In the genomic region with DNA sequence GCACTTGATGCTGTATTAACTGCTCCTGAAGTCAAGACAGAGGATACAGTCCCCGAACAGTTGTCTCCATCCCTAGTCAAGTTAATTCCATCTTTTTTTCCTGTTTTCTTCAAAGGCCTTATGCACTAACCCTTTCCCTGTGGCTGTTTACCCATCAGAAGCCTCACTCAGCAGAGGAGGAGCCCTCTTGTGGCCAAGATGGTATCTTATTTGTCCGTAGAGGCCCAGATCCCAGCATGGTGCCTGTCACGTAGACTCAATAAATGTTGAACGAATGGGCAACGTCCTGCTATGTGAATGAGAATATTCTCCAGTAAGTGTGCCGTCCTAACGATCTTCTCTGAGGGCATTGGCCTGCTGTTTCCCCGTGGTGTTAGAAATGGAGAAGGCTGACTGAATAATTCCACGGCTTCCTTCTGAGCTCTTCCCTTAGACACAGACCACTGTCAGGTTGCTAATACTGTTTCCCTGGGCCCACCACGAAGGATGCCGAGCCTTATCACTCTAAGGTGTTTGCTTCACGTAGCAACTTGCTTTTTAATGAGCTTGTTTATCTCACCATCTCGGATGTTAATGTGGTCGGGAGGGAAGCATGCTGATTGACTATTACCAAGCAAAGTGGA, we compare ENCODE assay signal across 9 mouse cellular contexts.
DNase-seq lines count a peak whose midpoint lies in the region; ATAC-seq and TF ChIP-seq lines count a peak whose summit lies in the region.
"Had no signal": no experiment of that assay in that cellular context is flagged by ENCODE, and none has a peak within 500 bp of the region (broad histone marks: within the 10 kb centered on the region; RNA-seq: fewer than 3 reads in every experiment).

No protein-coding gene starts in this region.

- H3K79me2 ChIP-seq in CH12.LX (replicated peaks; ENCODE audit: control insufficient read depth, extremely low read depth, insufficient read depth, poor library complexity, severe bottlenecking), result no peaks in the 10 kb centered on the region

- no peak overlapping the region for H3K27ac ChIP-seq in hindbrain, embryonic 14.5 days
- H3K27ac ChIP-seq in hindbrain, embryonic 13.5 days, result no peak overlapping the region
- no peak overlapping the region for H3K27ac ChIP-seq in CH12.LX (ENCODE audit: insufficient read depth, low read depth)
- H3K27ac ChIP-seq in bone marrow, adult 2 months (ENCODE audit: control insufficient read depth, insufficient read depth, low read depth, low read length, poor library complexity), result no peak overlapping the region
- H3K27ac ChIP-seq in lung, postnatal 0 days (ENCODE audit: low read length), result no peak overlapping the region
- H3K27ac ChIP-seq: lung, embryonic 15.5 days had no signal

- 45% methylated on average over 14 of the region's 14 CpGs for WGBS in hindbrain, embryonic 14.5 days
- 46% methylated on average over 14 of the region's 14 CpGs for WGBS in hindbrain, embryonic 13.5 days
- WGBS in bone marrow, adult 2 months, result 66% methylated on average over 14 of the region's 14 CpGs
- 55% methylated on average over 14 of the region's 14 CpGs for WGBS in lung, postnatal 0 days

- H3K9me3 ChIP-seq in hindbrain, embryonic 14.5 days (ENCODE audit: control insufficient read depth, low read length), result no peaks in the 10 kb centered on the region
- no peaks in the 10 kb centered on the region for H3K9me3 ChIP-seq in hindbrain, embryonic 13.5 days
- no peaks in the 10 kb centered on the region for H3K9me3 ChIP-seq in CH12.LX (replicated peaks; ENCODE audit: low read length)
- no peaks in the 10 kb centered on the region for H3K9me3 ChIP-seq in lung, postnatal 0 days (ENCODE audit: low read length)
- H3K9me3 ChIP-seq: lung, embryonic 15.5 days had no signal

- dilution Hi-C loops in CH12.LX (cut with MboI; ENCODE audit: extremely low pct_ligation_motif_present, extremely low pct_unique_long_range_greater_than_20kb, low sequenced_read_pairs), result no loop called here

- ATAC-seq in hindbrain, embryonic 14.5 days (ENCODE audit: low FRiP score), result no peak
- no peak for ATAC-seq in hindbrain, embryonic 13.5 days (ENCODE audit: low FRiP score)
- no peak for ATAC-seq in lung, postnatal 0 days

- H3K9ac ChIP-seq in hindbrain, embryonic 14.5 days, result no peak overlapping the region
- H3K9ac ChIP-seq in hindbrain, embryonic 13.5 days, result no peak overlapping the region
- no peak overlapping the region for H3K9ac ChIP-seq in CH12.LX (ENCODE audit: insufficient read depth, low read depth)
- H3K9ac ChIP-seq in lung, postnatal 0 days (replicated peaks; ENCODE audit: low read depth), result no peak overlapping the region
- H3K9ac ChIP-seq: lung, embryonic 15.5 days had no signal

- no peak for TF ChIP-seq EP300 in CH12.LX (IDR thresholded peaks at IDR 0.05; ENCODE audit: low read length)
- no peak for TF ChIP-seq EP300 in lung, postnatal 0 days (IDR thresholded peaks at IDR 0.05)

- no peaks in the 10 kb centered on the region for H3K36me3 ChIP-seq in hindbrain, embryonic 14.5 days (replicated peaks; ENCODE audit: control insufficient read depth, insufficient read depth)
- no peaks in the 10 kb centered on the region for H3K36me3 ChIP-seq in hindbrain, embryonic 13.5 days
- no peaks in the 10 kb centered on the region for H3K36me3 ChIP-seq in CH12.LX (replicated peaks in 1 of 2; ENCODE audit: control insufficient read depth in 1 of 2, insufficient read depth in 1 of 2, low read length in 1 of 2)
- no peaks in the 10 kb centered on the region for H3K36me3 ChIP-seq in lung, postnatal 0 days (ENCODE audit: insufficient read depth, low read length)
- H3K36me3 ChIP-seq: lung, embryonic 15.5 days had no signal

- in situ Hi-C loops in CH12.LX (cut with MboI; ENCODE audit: low pct_ligation_motif_present, low pct_unique_long_range_greater_than_20kb, low sequenced_read_pairs), result no loop called here

- H3K27me3 ChIP-seq in hindbrain, embryonic 14.5 days (ENCODE audit: control insufficient read depth, insufficient read depth, low read length), result no peaks in the 10 kb centered on the region
- no peaks in the 10 kb centered on the region for H3K27me3 ChIP-seq in hindbrain, embryonic 13.5 days
- H3K27me3 ChIP-seq in CH12.LX (replicated peaks), result no peaks in the 10 kb centered on the region
- H3K27me3 ChIP-seq in lung, postnatal 0 days (replicated peaks; ENCODE audit: insufficient read depth, low read length), result no peaks in the 10 kb centered on the region
- H3K27me3 ChIP-seq: lung, embryonic 15.5 days had no signal

- no peak overlapping the region for H3K4me2 ChIP-seq in hindbrain, embryonic 14.5 days (replicated peaks)
- no peak overlapping the region for H3K4me2 ChIP-seq in hindbrain, embryonic 13.5 days
- H3K4me2 ChIP-seq in CH12.LX (ENCODE audit: insufficient read depth, low read depth, poor library complexity, severe bottlenecking), result no peak overlapping the region
- no peak overlapping the region for H3K4me2 ChIP-seq in lung, postnatal 0 days (replicated peaks; ENCODE audit: low read depth, low read length)
- H3K4me2 ChIP-seq: lung, embryonic 15.5 days had no signal

- DNase-seq in hindbrain, embryonic 14.5 days (ENCODE audit: low spot score), result peak; percentile 44
- no peak for DNase-seq in CH12.LX (ENCODE audit: extremely low read depth)
- DNase-seq in embryo, embryonic 9.5 days (ENCODE audit: extremely low spot score), result peak; percentile 12
- DNase-seq in yolk sac, embryonic 10.5 days (ENCODE audit: low spot score), result no peak
- no peak for DNase-seq in lung, postnatal 0 days (ENCODE audit: low spot score)
- DNase-seq in spleen, adult 12 weeks (ENCODE audit: low spot score), result no peak

- peak in 1 of 2 experiments; percentile 65; a peak in 3 of 4 replicates for TF ChIP-seq CTCF in CH12.LX (conservative IDR thresholded peaks at IDR 0.05 in 1 of 2, IDR thresholded peaks at IDR 0.05 in 1 of 2; ENCODE audit: low read depth in 2 of 2, low read length in 2 of 2)
- peak; percentile 17; the same call in 1 of the 2 replicates for TF ChIP-seq CTCF in bone marrow, adult 2 months (IDR thresholded peaks at IDR 0.05; ENCODE audit: control insufficient read depth, insufficient read depth, low read length)
- no peak; the same call in 1 of the 2 replicates for TF ChIP-seq CTCF in lung, postnatal 0 days (IDR thresholded peaks at IDR 0.05)

- peak; percentile 14 for TF ChIP-seq RAD21 in CH12.LX (IDR thresholded peaks at IDR 0.05; ENCODE audit: low read depth, low read length)

- TF ChIP-seq POLR2A in CH12.LX (IDR thresholded peaks at IDR 0.05; ENCODE audit: low read depth, low read length), result no peak
- TF ChIP-seq POLR2A in bone marrow, adult 2 months (IDR thresholded peaks at IDR 0.05; ENCODE audit: borderline replicate concordance, control insufficient read depth, low read depth, low read length), result no peak

- no peaks in the 10 kb centered on the region for H3K4me1 ChIP-seq in hindbrain, embryonic 14.5 days (replicated peaks; ENCODE audit: control insufficient read depth, insufficient read depth, low read length)
- H3K4me1 ChIP-seq in hindbrain, embryonic 13.5 days (replicated peaks), result peaks cover 14% of the 10 kb centered on the region; the same call in 1 of the 2 replicates
- peaks cover 0 to 5% of the 10 kb centered on the region in 2 experiments; a peak in 2 of 4 replicates for H3K4me1 ChIP-seq in CH12.LX (ENCODE audit: control insufficient read depth in 1 of 2, insufficient read depth in 2 of 2)
- peaks cover 3% of the 10 kb centered on the region for H3K4me1 ChIP-seq in bone marrow, adult 2 months (ENCODE audit: control insufficient read depth, insufficient read depth, low read length)
- no peaks in the 10 kb centered on the region for H3K4me1 ChIP-seq in lung, postnatal 0 days (ENCODE audit: insufficient read depth, low read depth, low read length)
- H3K4me1 ChIP-seq: lung, embryonic 15.5 days had no signal

- no peak overlapping the region for H3K4me3 ChIP-seq in hindbrain, embryonic 14.5 days (replicated peaks; ENCODE audit: low read length)
- no peak overlapping the region for H3K4me3 ChIP-seq in hindbrain, embryonic 13.5 days
- H3K4me3 ChIP-seq in CH12.LX (replicated peaks in 1 of 3; ENCODE audit: low read depth in 2 of 3, low read length in 2 of 3, poor library complexity in 1 of 3), result no peak overlapping the region
- H3K4me3 ChIP-seq in bone marrow, adult 2 months (replicated peaks; ENCODE audit: control insufficient read depth, low read depth, low read length), result no peak overlapping the region
- no peak overlapping the region for H3K4me3 ChIP-seq in lung, postnatal 0 days (ENCODE audit: low read depth, low read length)
- H3K4me3 ChIP-seq: lung, embryonic 15.5 days had no signal

TF ChIP-seq in CH12.LX, 34 proteins besides CTCF, POLR2A, EP300 and RAD21:
- no peak for TF ChIP-seq JUND (conservative IDR thresholded peaks at IDR 0.05; ENCODE audit: low read depth, low read length)
- TF ChIP-seq RCOR1 (conservative IDR thresholded peaks at IDR 0.05; ENCODE audit: low read depth, low read length), result no peak
- no peak for TF ChIP-seq NELFE (IDR thresholded peaks at IDR 0.05; ENCODE audit: low read depth, low read length)
- TF ChIP-seq TBP (conservative IDR thresholded peaks at IDR 0.05; ENCODE audit: low read depth, low read length), result no peak
- TF ChIP-seq SMC3 (IDR thresholded peaks at IDR 0.05; ENCODE audit: low read depth, low read length), result peak; percentile 63
TF ChIP-seq in CH12.LX: peak in this region for 1.

Comparison
In these comparisons a context has a peak if more than half of its experiments do, and no peak if none do; other contexts are left out.
1. DNase-seq: peak in hindbrain, embryonic 14.5 days (single experiment) and embryo, embryonic 9.5 days (single experiment); none in CH12.LX (single experiment), yolk sac, embryonic 10.5 days (single experiment), lung, postnatal 0 days (single experiment) and spleen, adult 12 weeks (single experiment).